Mouse (Mus musculus) midbrain, embryonic 11.5 days (tissue): ENCODE measurements around the gene Pml. TPM values are rescaled to one million over a fixed set of nuclear protein-coding genes. Genes with fewer than 3 reads are reported as not detected.

Source experiments
- ATAC-seq: fragments of 200-750 bp; cut with Nextera tagmentation; 2 replicates; pipeline ENCODE4 v1.8.0; 2017; ENCODE audit warnings: moderate TSS enrichment, moderate library complexity; ENCODE audit not compliant: low FRiP score
- DNase-seq: peaks from one replicate; pipeline ENCODE4 v3.0.0; 2015; ENCODE audit warnings: low spot score; ENCODE audit errors: missing footprints
- H3K27ac ChIP-seq: fragments of 300-500 bp; sonication (generic); 2 replicates; pipeline ENCODE4 v1.5.1; 2014; ENCODE audit warnings: low read depth, low read length
- H3K27me3 ChIP-seq: fragments of 300-500 bp; sonication (generic); 2 replicates; pipeline ENCODE4 v1.6.1; 2014; ENCODE audit warnings: mild to moderate bottlenecking, low read length, moderate library complexity, mixed read lengths; ENCODE audit not compliant: control insufficient read depth, insufficient read depth
- H3K36me3 ChIP-seq: fragments of 300-500 bp; sonication (generic); 2 replicates; pipeline ENCODE4 v1.6.1; 2014; ENCODE audit warnings: mild to moderate bottlenecking, low read length, moderate library complexity, mixed read lengths; ENCODE audit not compliant: control insufficient read depth, insufficient read depth
- H3K4me1 ChIP-seq: fragments of 300-500 bp; sonication (generic); 2 replicates; pipeline ENCODE4 v1.6.1; 2014; ENCODE audit warnings: low read length; ENCODE audit not compliant: control insufficient read depth, insufficient read depth
- H3K4me2 ChIP-seq: fragments of 300-500 bp; sonication (generic); 2 replicates; pipeline ENCODE4 v1.6.1; 2014; ENCODE audit warnings: mild to moderate bottlenecking, moderate library complexity
- H3K4me3 ChIP-seq: fragments of 300-500 bp; sonication (generic); 2 replicates; pipeline ENCODE4 v1.5.1; 2014; ENCODE audit warnings: low read depth, low read length
- H3K9ac ChIP-seq: fragments of 300-500 bp; sonication (generic); 2 replicates; pipeline ENCODE4 v1.6.1; 2014; ENCODE audit warnings: low read length
- H3K9me3 ChIP-seq: fragments of 300-500 bp; sonication (generic); 2 replicates; pipeline ENCODE4 v1.6.1; 2016; ENCODE audit warnings: low read length; ENCODE audit not compliant: control insufficient read depth
- WGBS: fragments of 180-500 bp; shearing (Covaris S2); extraction: QIAGEN DNeasy Blood & Tissue Kit; methylation state at CpG from one replicate; pipeline ENCODE4 v1.1.7; 2014; 5-methylcytosine and 5-hydroxymethylcytosine counted together
- polyA plus RNA-seq: library from polyadenylated mRNA; unstranded; fragments of >200 nt; fragmentation: Nextera tagmentation; extraction: Ambion mirVana; gene quantifications from 2 replicates; pipeline ENCODE4 v1.2.1, GENCODE M21; 2014

The Pml gene
- 8.7 and 10.1 TPM in 2 replicates for polyA plus RNA-seq

GRCm38 (mm10) chr9:58249592-58250192, at the start of gene Pml:
TSS of gene Pml (minus strand) at chr9:58249786.
- Histone ChIP-seq H3K9me3 (no peaks in the 10 kb centered on the region), H3K4me1 (peaks cover 19% of the 10 kb centered on the region), H3K9ac (peak within 1 kb of the TSS; percentile 78), H3K36me3 (no peaks in the 10 kb centered on the region), H3K27ac (peak within 1 kb of the TSS; percentile 22; the same call in 1 of the 2 replicates), H3K27me3 (no peaks in the 10 kb centered on the region), H3K4me3 (peak within 1 kb of the TSS; percentile 45), H3K4me2 (peak within 1 kb of the TSS; percentile 66)
- no peak for ATAC-seq
- DNase-seq = peak; percentile 94
- WGBS = under 1% methylated on average over 16 of the region's 16 CpGs

GRCm38 (mm10) chr9:58297961-58298477, 48.4 kb upstream of the Pml start:
- H3K4me3 ChIP-seq = no peak overlapping the region
- H3K9ac ChIP-seq = no peak overlapping the region
- 84% methylated on average over 4 of the region's 4 CpGs for WGBS
- H3K36me3 ChIP-seq = no peaks in the 10 kb centered on the region
- ATAC-seq (no peak), DNase-seq (no peak)
- no peak overlapping the region for H3K27ac ChIP-seq
- no peak overlapping the region for H3K4me2 ChIP-seq
- no peaks in the 10 kb centered on the region for H3K9me3 ChIP-seq
- H3K27me3 ChIP-seq = no peaks in the 10 kb centered on the region
- H3K4me1 ChIP-seq = peaks cover 13% of the 10 kb centered on the region

- DNase-seq = no peak
- Histone ChIP-seq H3K4me2 (no peak overlapping the region), H3K4me3 (no peak overlapping the region), H3K9ac (no peak overlapping the region), H3K36me3 (no peaks in the 10 kb centered on the region), H3K27me3 (no peaks in the 10 kb centered on the region), H3K27ac (no peak overlapping the region), H3K4me1 (peaks cover 13% of the 10 kb centered on the region), H3K9me3 (no peaks in the 10 kb centered on the region)
- 92% methylated on average over 6 of the region's 6 CpGs for WGBS
- ATAC-seq = no peak
Observed at GRCm38 (mm10) chr9:58297065-58297464, 47.5 kb upstream of the Pml start.

- Histone ChIP-seq H3K9ac (no peak overlapping the region), H3K9me3 (no peaks in the 10 kb centered on the region), H3K4me2 (no peak overlapping the region), H3K27me3 (no peaks in the 10 kb centered on the region), H3K36me3 (no peaks in the 10 kb centered on the region), H3K4me3 (no peak overlapping the region), H3K4me1 (peaks cover 13% of the 10 kb centered on the region), H3K27ac (peak overlapping the region; percentile 68; the same call in 1 of the 2 replicates)
- 8% methylated on average over 9 of the region's 9 CpGs for WGBS
- peak; percentile 95 for DNase-seq
- peak; percentile 54 for ATAC-seq
Observed at GRCm38 (mm10) chr9:58295766-58296361, 46.3 kb upstream of the Pml start.

- 78% methylated on average over 3 of the region's 3 CpGs for WGBS
- Histone ChIP-seq H3K27me3 (no peaks in the 10 kb centered on the region), H3K9me3 (no peaks in the 10 kb centered on the region), H3K4me1 (peaks cover 13% of the 10 kb centered on the region), H3K4me3 (no peak overlapping the region), H3K4me2 (no peak overlapping the region), H3K27ac (no peak overlapping the region; the same call in 1 of the 2 replicates), H3K36me3 (no peaks in the 10 kb centered on the region), H3K9ac (no peak overlapping the region)
- ATAC-seq (no peak), DNase-seq (no peak)
Observed at GRCm38 (mm10) chr9:58295345-58295744, 45.8 kb upstream of the Pml start.

GRCm38 (mm10) chr9:58294527-58294926, 44.9 kb upstream of the Pml start:
- Histone ChIP-seq H3K9me3 (no peaks in the 10 kb centered on the region), H3K4me1 (peaks cover 13% of the 10 kb centered on the region), H3K27me3 (no peaks in the 10 kb centered on the region), H3K36me3 (no peaks in the 10 kb centered on the region), H3K27ac (no peak overlapping the region), H3K9ac (no peak overlapping the region), H3K4me3 (no peak overlapping the region), H3K4me2 (no peak overlapping the region)
- WGBS = 41% methylated on average over 7 of the region's 7 CpGs
- DNase-seq = no peak
- no peak for ATAC-seq

GRCm38 (mm10) chr9:58289901-58290300, 40.3 kb upstream of the Pml start:
- Histone ChIP-seq H3K4me2 (no peak overlapping the region), H3K9ac (no peak overlapping the region), H3K36me3 (no peaks in the 10 kb centered on the region), H3K4me1 (peaks cover 6% of the 10 kb centered on the region), H3K9me3 (no peaks in the 10 kb centered on the region), H3K27ac (no peak overlapping the region), H3K4me3 (no peak overlapping the region), H3K27me3 (no peaks in the 10 kb centered on the region)
- ATAC-seq (no peak), DNase-seq (no peak)
- WGBS = 93% methylated on average over 2 of the region's 2 CpGs

GRCm38 (mm10) chr9:58289090-58289489, 39.5 kb upstream of the Pml start:
- ATAC-seq (no peak), DNase-seq (no peak)
- H3K4me3 ChIP-seq = no peak overlapping the region
- H3K4me1 ChIP-seq = no peaks in the 10 kb centered on the region
- no peaks in the 10 kb centered on the region for H3K9me3 ChIP-seq
- no peaks in the 10 kb centered on the region for H3K36me3 ChIP-seq
- 72% methylated on average over 1 of the region's 1 CpGs for WGBS
- H3K9ac ChIP-seq = no peak overlapping the region
- no peaks in the 10 kb centered on the region for H3K27me3 ChIP-seq
- no peak overlapping the region for H3K27ac ChIP-seq
- no peak overlapping the region for H3K4me2 ChIP-seq

- Histone ChIP-seq H3K4me1 (no peaks in the 10 kb centered on the region), H3K36me3 (no peaks in the 10 kb centered on the region), H3K9ac (no peak overlapping the region), H3K27ac (no peak overlapping the region), H3K4me2 (no peak overlapping the region), H3K9me3 (no peaks in the 10 kb centered on the region), H3K27me3 (no peaks in the 10 kb centered on the region), H3K4me3 (no peak overlapping the region)
- ATAC-seq (no peak), DNase-seq (no peak)
- WGBS = 85% methylated on average over 7 of the region's 7 CpGs
Observed at GRCm38 (mm10) chr9:58283431-58283830, 33.8 kb upstream of the Pml start.
